Comparison of ENCODE assay signal across 8 mouse cellular contexts in genomic region chr3:97940511-97941204, GRCm38 (mm10). TPM values are rescaled to one million over a fixed set of nuclear protein-coding genes. Genes with fewer than 3 reads are reported as not detected.
A peak's percentile ranks its signal among the peaks of the same experiment; 100 is the strongest.
DNase-seq lines count a peak whose midpoint lies in the region; ATAC-seq lines count a peak whose summit lies in the region.

No protein-coding gene starts in this region.

- H3K27me3 ChIP-seq in heart, embryonic 11.5 days (ENCODE audit: control insufficient read depth, insufficient read depth, low read length): no peaks in the 10 kb centered on the region
- H3K27me3 ChIP-seq in limb, embryonic 11.5 days (ENCODE audit: control insufficient read depth, insufficient read depth, low read length): no peaks in the 10 kb centered on the region

- no peak for DNase-seq in heart, adult 18-20 months
- peak; percentile 17 for DNase-seq in right cerebral cortex, postnatal 14 days
- DNase-seq in right cerebral cortex, postnatal 36 days (ENCODE audit: low spot score in 2 of 2): no peak
- no peak for DNase-seq in limb, embryonic 11.5 days (ENCODE audit: low spot score)
- DNase-seq in urinary bladder, postnatal 10 days (ENCODE audit: low spot score): no peak
- no peak for DNase-seq in adrenal gland, adult 8-10 months

- peak overlapping the region; percentile 23; the same call in 1 of the 2 replicates for H3K9ac ChIP-seq in heart, embryonic 11.5 days (ENCODE audit: low read depth, low read length)
- no peak overlapping the region for H3K9ac ChIP-seq in limb, embryonic 11.5 days (ENCODE audit: low read length)

- no peak for ATAC-seq in heart, embryonic 11.5 days (replicated peaks; ENCODE audit: insufficient number of reproducible peaks, low FRiP score, low TSS enrichment)
- no peak for ATAC-seq in limb, embryonic 11.5 days (ENCODE audit: insufficient number of reproducible peaks, low FRiP score, low TSS enrichment, low read depth)
- no peak for ATAC-seq in cerebellum, adult (ENCODE audit: insufficient number of reproducible peaks, low FRiP score, low TSS enrichment)

- no peak overlapping the region for H3K4me2 ChIP-seq in heart, embryonic 11.5 days
- H3K4me2 ChIP-seq in limb, embryonic 11.5 days (ENCODE audit: low read depth, severe bottlenecking): no peak overlapping the region

- peaks cover 28% of the 10 kb centered on the region for H3K4me1 ChIP-seq in heart, embryonic 11.5 days (ENCODE audit: control insufficient read depth, insufficient read depth, low read length)
- H3K4me1 ChIP-seq in limb, embryonic 11.5 days (ENCODE audit: control insufficient read depth, insufficient read depth, low read length): peaks cover 34% of the 10 kb centered on the region

- H3K9me3 ChIP-seq in heart, embryonic 11.5 days (replicated peaks; ENCODE audit: control insufficient read depth, low read length): no peaks in the 10 kb centered on the region
- no peaks in the 10 kb centered on the region for H3K9me3 ChIP-seq in limb, embryonic 11.5 days (ENCODE audit: control insufficient read depth, low read length)

- no peak overlapping the region for H3K4me3 ChIP-seq in heart, embryonic 11.5 days (ENCODE audit: low read depth, low read length)
- H3K4me3 ChIP-seq in limb, embryonic 11.5 days (ENCODE audit: low read depth, low read length): no peak overlapping the region

- WGBS in heart, embryonic 11.5 days (ENCODE audit: insufficient replicate concordance): 42% methylated on average over 9 of the region's 9 CpGs
- WGBS in limb, embryonic 11.5 days: 38% methylated on average over 9 of the region's 9 CpGs

- H3K27ac ChIP-seq in heart, embryonic 11.5 days (ENCODE audit: low read depth, low read length): no peak overlapping the region
- H3K27ac ChIP-seq in limb, embryonic 11.5 days (replicated peaks; ENCODE audit: low read depth, low read length): peak overlapping the region; percentile 57; the same call in 1 of the 2 replicates

- no peaks in the 10 kb centered on the region for H3K36me3 ChIP-seq in heart, embryonic 11.5 days (ENCODE audit: control insufficient read depth, insufficient read depth, low read length)
- no peaks in the 10 kb centered on the region for H3K36me3 ChIP-seq in limb, embryonic 11.5 days (ENCODE audit: control insufficient read depth, insufficient read depth, low read length)

RNA-seq across cellular contexts. Expression of gene Sec22b, which starts 39.7 kb away (rescaled TPM):
- 146 and 151 TPM in 2 replicates for polyA plus RNA-seq in heart, embryonic 11.5 days (2014; fragmentation: Nextera tagmentation; extraction: Ambion mirVana)
- 10 to 100 TPM; 49.2 to 52.3 TPM for total RNA-seq in heart, adult 18-20 months (2021)
- 153 TPM in 2 replicates for polyA plus RNA-seq in limb, embryonic 11.5 days (2014; fragmentation: Nextera tagmentation; extraction: Ambion mirVana)
- total RNA-seq in adrenal gland, adult 8-10 months (2022): 100 to 1,000 TPM; 102 to 214 (median 143) TPM

RNA-seq across cellular contexts. Expression of gene Pde4dip, which starts 52.2 kb away (rescaled TPM):
- polyA plus RNA-seq in heart, embryonic 11.5 days (2014; fragmentation: Nextera tagmentation; extraction: Ambion mirVana): 69.8 and 76.7 TPM in 2 replicates
- 1,000 to 10,000 TPM; 1,617 to 1,852 TPM for total RNA-seq in heart, adult 18-20 months (2021)
- 23.3 and 29.2 TPM in 2 replicates for polyA plus RNA-seq in limb, embryonic 11.5 days (2014; fragmentation: Nextera tagmentation; extraction: Ambion mirVana)
- 10 to 100 TPM; 24.3 to 30.4 (median 27.8) TPM for total RNA-seq in adrenal gland, adult 8-10 months (2022)

Comparison
In these comparisons a context has a peak if more than half of its experiments do, and no peak if none do; other contexts are left out.
1. RNA of gene Pde4dip, which starts 52.2 kb away (total RNA-seq): 1,617 to 1,852 TPM in heart, adult 18-20 months; 24.3 to 30.4 TPM in adrenal gland, adult 8-10 months; every median in the first group is over 10 times any median in the second.